Mouse (Mus musculus): ENCODE measurements at regions not wholly inside any gene's neighbourhood (a gene's known extent, or its start where the extent isn't known, plus 50 kb on each side); places are given as distances from the start of the nearest gene placed in this dataset.

GRCm38 (mm10) chr19:49563612-49564256 lies 1114.7 kb downstream of the Sorcs1 start:
- no peak for DNase-seq

- peak; percentile 26 for DNase-seq
Observed at GRCm38 (mm10) chr19:49539445-49540407, 1138.7 kb downstream of the Sorcs1 start.
